In the genomic region with DNA sequence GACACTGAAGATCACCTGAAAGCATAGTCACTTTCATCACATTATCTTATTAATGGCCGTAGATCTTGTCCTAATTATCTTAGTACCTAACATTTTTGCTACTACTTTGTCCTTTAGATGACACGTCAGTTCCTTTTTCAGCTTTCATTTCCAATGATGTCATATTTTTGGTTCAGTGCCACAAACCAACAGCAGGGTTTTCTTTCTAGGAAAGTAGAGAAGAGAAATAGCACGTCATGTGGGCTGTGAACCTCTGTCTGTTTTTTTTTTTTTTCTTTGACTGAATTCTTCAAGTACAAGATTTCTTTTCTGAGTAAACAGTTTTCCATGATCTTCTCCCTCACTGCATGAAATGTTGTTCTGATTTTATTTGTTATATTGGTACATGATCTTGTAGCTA, we compare ENCODE assay signal across 25 mouse cellular contexts. TPM values are rescaled to one million over a fixed set of nuclear protein-coding genes. Genes with fewer than 3 reads are reported as not detected.
DNase-seq lines count a peak whose midpoint lies in the region; ATAC-seq lines count a peak whose summit lies in the region.
"Had no signal": no experiment of that assay in that cellular context is flagged by ENCODE, and none has a peak within 500 bp of the region (broad histone marks: within the 10 kb centered on the region; RNA-seq: fewer than 3 reads in every experiment).

No protein-coding gene starts in this region.

- peak; percentile 46; the same call in 1 of the 2 replicates for ATAC-seq in megakaryocyte, adult 5-6 weeks (ENCODE audit: poor library complexity, severe bottlenecking)
- ATAC-seq: forebrain, embryonic 13.5 days; forebrain, embryonic 16.5 days; hindbrain, postnatal 0 days; inflammation-experienced regulatory T-cells, adult 6 months; intestine, embryonic 16.5 days; Patski had no signal

- DNase-seq in 416B (ENCODE audit: low read depth) (peak; percentile 77), NIH3T3 (ENCODE audit: low read depth) (peak; percentile 11)
- no peak for DNase-seq in frontal cortex, postnatal 36 days (ENCODE audit: low spot score in 2 of 2)
- no peak for DNase-seq in urinary bladder, postnatal 4 days (ENCODE audit: low spot score in 2 of 2)
- no peak for DNase-seq in urinary bladder, adult 18-20 months (ENCODE audit: low spot score in 2 of 2)
- DNase-seq: adrenal gland, adult 2 months; adrenal gland, postnatal 14 days; B cell, adult 2 months; cerebellum, adult 11-12 months; cerebellum, adult 8-10 months; cerebellum, postnatal 10 days; cerebellum, postnatal 36 days; gastrocnemius, adult 2 months; gastrocnemius, postnatal 14 days; heart, adult 18-20 months; heart, postnatal 14 days; heart, postnatal 4 days had no signal

RNA-seq across cellular contexts. Expression of gene Ifna4, which starts 1.6 kb away (rescaled TPM):
- total RNA-seq in megakaryocyte, adult 5-6 weeks (2015) = not detected in 2 replicates
- total RNA-seq in megakaryocyte, adult 5-6 weeks (2017) = not detected in 2 replicates
- total RNA-seq: adrenal gland, adult 2 months; adrenal gland, postnatal 14 days; gastrocnemius, adult 2 months; gastrocnemius, postnatal 14 days; gastrocnemius, postnatal 4 days; heart, adult 18-20 months; heart, postnatal 14 days; heart, postnatal 4 days; hindbrain, postnatal 0 days had no signal

RNA-seq across cellular contexts. Expression of gene Ifna5, which starts 4.7 kb away (rescaled TPM):
- not detected in 2 replicates for total RNA-seq in megakaryocyte, adult 5-6 weeks (2015)
- total RNA-seq in megakaryocyte, adult 5-6 weeks (2017) = not detected in 2 replicates
- total RNA-seq: adrenal gland, adult 2 months; adrenal gland, postnatal 14 days; gastrocnemius, adult 2 months; gastrocnemius, postnatal 14 days; gastrocnemius, postnatal 4 days; heart, adult 18-20 months; heart, postnatal 14 days; heart, postnatal 4 days; hindbrain, postnatal 0 days had no signal

RNA-seq across cellular contexts. Expression of gene Ifna1, which starts 9.8 kb away (rescaled TPM):
- not detected in 2 replicates for total RNA-seq in megakaryocyte, adult 5-6 weeks (2015)
- total RNA-seq in megakaryocyte, adult 5-6 weeks (2017) = not detected in 2 replicates
- total RNA-seq: adrenal gland, adult 2 months; adrenal gland, postnatal 14 days; gastrocnemius, adult 2 months; gastrocnemius, postnatal 14 days; gastrocnemius, postnatal 4 days; heart, adult 18-20 months; heart, postnatal 14 days; heart, postnatal 4 days; hindbrain, postnatal 0 days had no signal

RNA-seq across cellular contexts. Expression of gene Ifna6, which starts 12.8 kb away (rescaled TPM):
- total RNA-seq in megakaryocyte, adult 5-6 weeks (2015) = not detected in 2 replicates
- not detected in 2 replicates for total RNA-seq in megakaryocyte, adult 5-6 weeks (2017)
- total RNA-seq: adrenal gland, adult 2 months; adrenal gland, postnatal 14 days; gastrocnemius, adult 2 months; gastrocnemius, postnatal 14 days; gastrocnemius, postnatal 4 days; heart, adult 18-20 months; heart, postnatal 14 days; heart, postnatal 4 days; hindbrain, postnatal 0 days had no signal

RNA-seq across cellular contexts. Expression of gene Ifna11, which starts 20.3 kb away (rescaled TPM):
- not detected in 2 replicates for total RNA-seq in megakaryocyte, adult 5-6 weeks (2015)
- not detected in 2 replicates for total RNA-seq in megakaryocyte, adult 5-6 weeks (2017)
- total RNA-seq: adrenal gland, adult 2 months; adrenal gland, postnatal 14 days; gastrocnemius, adult 2 months; gastrocnemius, postnatal 14 days; gastrocnemius, postnatal 4 days; heart, adult 18-20 months; heart, postnatal 14 days; heart, postnatal 4 days; hindbrain, postnatal 0 days had no signal

Comparison
In these comparisons a context has a peak if more than half of its experiments do, and no peak if none do; other contexts are left out.
1. DNase-seq: peak in 416B (single experiment) and NIH3T3 (single experiment); none in frontal cortex, postnatal 36 days (0 of 2), urinary bladder, postnatal 4 days (0 of 2) and urinary bladder, adult 18-20 months (0 of 2).